Mouse (Mus musculus) thymus, postnatal 36 days (tissue): Measurements from ENCODE around the gene Mrpl51.
A peak's percentile ranks its signal among the peaks of the same experiment; 100 is the strongest.
"Not testable (repeated sequence)": the region's sequence is repeated elsewhere in the genome, so short reads cannot be mapped to it uniquely, and the experiment has no call there.

Experiments used
- DNase-seq, 2 experiments: peaks; one replicate each; pipeline ENCODE4 v3.0.0; 2022; ENCODE audit warnings: mixed read lengths in 2 of 2

The Mrpl51 gene

GRCm38 (mm10) chr6:125160558-125160853 lies 31.1 kb upstream of the Mrpl51 start:
- no peak for DNase-seq

DNA sequence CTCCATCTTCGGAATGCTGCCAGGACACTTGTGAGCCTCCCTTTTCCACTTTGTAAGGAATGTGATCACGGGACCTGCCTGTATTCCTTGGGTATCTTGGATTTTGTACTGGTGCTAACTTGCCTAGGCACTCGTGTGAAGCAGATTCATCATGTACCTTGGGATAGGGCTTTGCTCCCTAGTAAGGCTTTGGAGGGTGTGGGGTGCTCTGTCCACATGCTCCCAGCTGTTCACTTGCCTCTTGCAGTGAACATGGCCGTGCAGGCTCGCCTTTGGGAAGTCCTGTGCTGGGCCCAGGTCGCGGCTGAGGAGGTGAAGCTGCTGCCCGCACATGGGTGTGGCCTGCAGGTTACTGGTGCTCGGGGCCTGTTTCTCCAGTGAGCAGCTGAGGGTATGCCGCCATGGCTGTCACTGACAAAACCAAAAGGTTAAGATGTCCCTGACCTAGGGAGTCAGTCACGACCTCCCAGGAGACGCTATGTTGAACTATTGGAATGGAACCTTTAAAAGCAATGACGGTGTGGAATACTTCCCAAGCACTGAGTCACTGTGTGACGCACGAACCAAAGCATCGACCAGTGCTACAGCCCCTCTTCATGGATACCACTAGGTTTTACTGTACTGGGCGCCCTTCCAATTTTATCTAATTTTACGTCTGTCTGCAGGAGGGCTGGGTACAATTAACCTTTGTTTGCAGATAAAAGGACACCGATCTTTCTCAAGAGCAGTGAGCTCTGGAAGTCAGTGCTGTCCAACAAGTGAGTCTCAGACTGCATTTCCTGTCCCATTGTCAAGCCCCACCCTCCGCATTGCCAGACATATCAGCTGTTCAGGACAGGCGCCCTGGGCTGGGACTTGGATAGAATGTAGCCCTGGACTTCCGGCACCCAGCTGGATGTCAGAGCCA lies 30.5 kb upstream of the Mrpl51 start:
- DNase-seq, result no peak

DNA sequence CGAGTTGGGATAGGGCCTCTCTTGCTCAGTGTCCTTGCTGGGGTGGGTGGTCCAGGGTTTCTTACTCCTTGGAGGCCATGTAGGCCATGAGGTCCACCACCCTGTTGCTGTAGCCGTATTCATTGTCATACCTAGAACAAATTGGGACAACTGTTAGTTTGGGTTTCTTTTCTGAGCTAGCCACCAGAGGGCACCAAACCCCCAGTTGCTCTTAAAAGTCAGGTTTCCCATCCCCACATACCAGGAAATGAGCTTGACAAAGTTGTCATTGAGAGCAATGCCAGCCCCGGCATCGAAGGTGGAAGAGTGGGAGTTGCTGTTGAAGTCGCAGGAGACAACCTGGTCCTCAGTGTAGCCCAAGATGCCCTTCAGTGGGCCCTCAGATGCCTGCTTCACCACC lies 29.6 kb upstream of the Mrpl51 start:
- DNase-seq, result peak; percentile 76 to 77

DNA sequence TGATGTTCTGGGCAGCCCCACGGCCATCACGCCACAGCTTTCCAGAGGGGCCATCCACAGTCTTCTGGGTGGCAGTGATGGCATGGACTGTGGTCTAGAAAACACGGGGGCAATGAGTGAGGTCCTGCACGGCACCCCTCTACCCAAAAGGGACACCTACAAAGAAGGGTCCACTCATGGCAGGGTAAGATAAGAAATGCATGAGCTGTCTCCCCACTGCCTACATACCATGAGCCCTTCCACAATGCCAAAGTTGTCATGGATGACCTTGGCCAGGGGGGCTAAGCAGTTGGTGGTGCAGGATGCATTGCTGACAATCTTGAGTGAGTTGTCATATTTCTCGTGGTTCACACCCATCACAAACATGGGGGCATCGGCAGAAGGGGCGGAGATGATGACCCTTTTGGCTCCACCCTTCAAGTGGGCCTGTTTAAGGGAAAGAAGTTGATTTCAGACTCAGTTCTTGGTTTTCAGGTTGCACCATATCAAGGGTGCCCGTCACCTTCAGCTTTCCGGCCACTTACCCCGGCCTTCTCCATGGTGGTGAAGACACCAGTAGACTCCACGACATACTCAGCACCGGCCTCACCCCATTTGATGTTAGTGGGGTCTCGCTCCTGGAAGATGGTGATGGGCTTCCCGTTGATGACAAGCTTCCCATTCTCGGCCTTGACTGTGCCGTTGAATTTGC lies 28.8 kb upstream of the Mrpl51 start:
- not testable (repeated sequence) for DNase-seq

- no peak for DNase-seq
Measured at GRCm38 (mm10) chr6:125163801-125164657, 27.6 kb upstream of the Mrpl51 start.

- peak; percentile 63 to 73 for DNase-seq
Measured at GRCm38 (mm10) chr6:125164672-125165327, 26.8 kb upstream of the Mrpl51 start.

DNA sequence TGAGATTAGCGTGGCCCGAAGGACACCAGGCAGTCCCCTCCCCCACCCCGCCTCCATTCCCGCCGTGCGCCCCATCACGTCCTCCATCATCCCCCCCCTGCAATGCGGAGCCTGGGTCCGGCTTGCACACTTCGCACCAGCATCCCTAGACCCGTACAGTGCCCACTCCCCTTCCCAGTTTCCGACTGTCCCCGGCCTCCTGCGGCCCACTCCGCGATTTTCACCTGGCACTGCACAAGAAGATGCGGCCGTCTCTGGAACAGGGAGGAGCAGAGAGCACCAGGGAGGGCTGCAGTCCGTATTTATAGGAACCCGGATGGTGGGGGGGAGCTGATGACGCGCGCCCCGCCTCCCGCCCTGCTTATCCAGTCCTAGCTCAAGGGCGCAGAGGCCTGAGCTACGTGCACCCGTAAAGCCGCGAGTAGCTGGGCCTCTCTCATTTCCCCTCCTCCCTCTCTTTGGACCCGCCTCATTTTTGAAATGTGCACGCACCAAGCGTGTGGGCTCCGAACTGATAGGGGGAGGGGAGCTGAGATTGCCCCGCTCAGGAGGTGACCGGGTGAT lies 26.2 kb upstream of the Mrpl51 start:
- DNase-seq, result peak; percentile 95 to 97

DNA sequence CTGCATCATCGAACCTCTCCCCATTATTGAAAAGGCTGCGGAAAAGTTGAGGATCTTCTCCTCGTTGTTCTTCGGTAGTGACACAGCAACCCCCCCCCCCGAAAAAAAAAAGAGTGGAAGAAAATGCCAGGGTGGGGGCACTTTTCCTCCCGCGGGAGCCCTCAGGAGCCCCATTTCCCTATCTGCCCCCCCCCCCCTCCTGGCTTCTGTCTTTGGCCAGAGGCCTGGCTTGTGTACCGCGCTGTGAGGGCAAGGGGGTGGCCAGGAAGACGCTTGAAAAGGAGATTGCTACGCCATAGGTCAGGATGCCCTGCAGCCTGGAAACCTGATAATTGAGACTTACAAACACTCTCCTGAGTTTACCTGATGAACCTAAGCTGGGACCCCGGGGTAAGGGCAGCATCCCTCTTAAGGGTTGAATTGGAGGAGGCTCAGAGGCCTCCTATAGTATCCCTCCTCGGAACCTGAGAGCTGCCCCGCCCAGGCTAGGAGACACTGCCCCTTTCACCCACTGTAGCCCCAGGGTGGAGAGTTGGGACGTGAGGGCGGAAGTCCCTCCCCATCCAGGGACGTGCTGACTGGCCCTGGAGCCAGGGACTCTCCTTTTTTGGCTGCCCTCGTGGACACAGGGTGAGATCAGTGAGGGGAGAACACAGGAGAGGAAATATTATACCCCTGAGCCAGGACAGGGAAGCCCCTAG lies 25.4 kb upstream of the Mrpl51 start, which contains the start of gene Gapdh:
TSS of gene Gapdh (minus strand) at position 417 of the 701 bp plus-strand sequence.
- DNase-seq, result peak in 1 of 2 experiments; percentile 47

GRCm38 (mm10) chr6:125166861-125167650 lies 24.5 kb upstream of the Mrpl51 start:
- DNase-seq, result no peak

GRCm38 (mm10) chr6:125168086-125168485 lies 23.5 kb upstream of the Mrpl51 start:
- no peak for DNase-seq

- no peak for DNase-seq
Measured at GRCm38 (mm10) chr6:125170194-125170593, 21.4 kb upstream of the Mrpl51 start.

- no peak for DNase-seq
Measured at GRCm38 (mm10) chr6:125172474-125172873, 19.1 kb upstream of the Mrpl51 start.

DNA sequence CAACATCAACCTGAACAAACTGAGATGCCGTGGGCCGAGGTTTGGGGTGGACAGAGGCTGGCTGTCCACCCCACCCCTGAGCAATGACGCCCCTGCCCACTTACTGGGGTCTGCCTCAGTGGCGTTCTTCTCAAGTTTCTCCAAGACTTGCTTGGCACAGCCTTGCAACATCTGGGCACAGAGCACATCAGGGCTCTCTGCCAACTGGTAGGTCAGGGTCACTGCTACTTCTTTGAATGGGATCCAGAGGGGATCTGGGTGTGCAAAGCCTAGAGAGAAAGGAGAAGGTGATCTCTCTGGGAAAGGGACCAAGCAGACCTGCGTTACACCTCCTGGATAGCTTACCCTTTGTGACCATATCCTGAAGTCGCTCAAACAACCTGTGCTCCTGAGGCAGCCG lies 18.3 kb upstream of the Mrpl51 start:
- no peak for DNase-seq

GRCm38 (mm10) chr6:125175469-125175868 lies 16.1 kb upstream of the Mrpl51 start:
- no peak for DNase-seq

DNA sequence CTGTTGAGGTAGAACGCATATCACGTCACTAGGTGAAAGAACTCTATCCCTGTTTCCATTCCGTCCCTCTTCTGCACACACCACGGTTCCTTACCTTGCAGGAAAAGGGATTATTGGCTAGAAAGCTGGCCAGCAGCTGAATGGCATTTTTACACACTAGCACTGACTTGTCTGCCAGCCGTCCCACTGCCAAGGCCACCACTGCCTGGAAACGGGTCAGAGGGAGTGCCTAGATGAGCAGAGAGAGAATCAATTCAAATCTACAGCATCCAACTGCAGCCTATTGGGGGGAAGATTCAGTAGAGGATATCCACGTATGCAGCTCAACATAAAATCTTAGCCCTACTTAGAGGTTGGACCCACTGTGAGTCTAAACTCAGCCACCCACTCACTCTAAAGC lies 12.0 kb upstream of the Mrpl51 start:
- DNase-seq, result no peak

GRCm38 (mm10) chr6:125182133-125182532 lies 9.5 kb upstream of the Mrpl51 start:
- DNase-seq, result no peak

DNA sequence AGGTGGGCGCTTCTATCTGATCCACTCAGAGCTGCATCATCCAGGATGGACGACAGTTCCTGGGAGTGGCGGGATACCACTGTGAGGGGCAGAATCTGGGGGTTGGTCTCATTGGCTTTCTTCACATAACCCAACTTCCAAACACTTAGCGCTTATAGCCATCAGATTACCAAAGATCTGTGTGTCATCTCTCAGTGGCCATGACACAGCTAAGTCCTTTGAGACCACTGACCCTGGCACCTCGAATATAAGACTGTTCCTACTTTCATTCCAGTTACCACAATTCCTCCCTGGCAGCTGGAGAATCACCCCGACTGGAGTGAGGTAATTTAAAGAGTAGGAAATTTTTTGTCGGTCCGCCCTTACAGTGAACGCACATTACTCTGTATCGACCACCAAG lies 5.4 kb upstream of the Mrpl51 start:
- no peak for DNase-seq

DNA sequence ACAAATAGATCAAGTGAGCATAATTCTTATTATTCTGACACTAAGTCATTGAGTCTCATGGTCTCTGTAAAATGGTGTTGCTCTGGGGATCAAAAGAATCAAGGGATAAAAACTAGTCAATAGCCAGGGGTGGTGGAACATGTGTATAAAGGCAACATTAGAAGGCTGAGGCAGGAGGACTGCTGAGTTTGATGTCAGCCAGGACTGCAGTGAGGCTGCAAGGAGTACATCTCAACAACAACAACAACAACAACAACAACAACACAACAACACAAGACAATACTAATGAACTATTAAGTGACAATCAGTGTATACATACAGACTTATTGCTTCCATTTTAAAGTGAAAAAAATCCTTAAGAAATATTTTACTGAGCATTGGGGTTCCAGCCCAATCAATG lies 785 bp upstream of the Mrpl51 start:
- DNase-seq, result no peak

DNA sequence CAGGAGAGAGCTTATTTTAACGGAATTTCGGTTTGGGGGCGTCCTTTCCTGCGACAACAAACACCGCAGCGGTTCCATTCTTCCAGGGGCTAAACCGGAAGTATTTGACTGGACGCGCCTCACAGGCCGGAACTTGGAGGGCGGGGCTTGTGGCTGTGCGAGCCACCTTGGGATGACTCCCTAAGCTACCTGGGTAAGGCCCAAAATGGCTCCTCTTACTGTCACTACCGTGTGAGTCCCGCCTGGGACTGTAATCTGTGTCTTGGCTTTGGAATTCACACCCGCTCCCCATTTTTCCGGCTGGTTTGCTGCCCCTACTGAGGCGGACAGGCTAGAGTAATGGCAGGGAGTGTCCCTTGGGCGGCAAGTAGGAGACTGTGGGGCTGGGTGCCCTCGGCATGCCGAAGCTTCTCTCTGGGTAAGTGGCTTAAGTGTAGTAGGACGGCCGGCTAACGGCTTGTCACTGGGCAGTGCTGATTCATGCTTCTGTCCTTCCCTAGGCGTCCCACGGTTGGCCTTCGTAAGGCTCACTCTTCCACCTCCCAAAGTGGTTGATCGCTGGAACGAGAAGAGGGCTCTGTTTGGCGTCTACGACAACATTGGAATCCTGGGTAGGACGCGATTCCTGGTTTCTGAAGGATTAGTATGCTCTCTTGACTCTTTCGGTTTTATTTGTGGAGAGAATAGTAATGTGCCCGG lies 564 bp downstream of the Mrpl51 start:
- DNase-seq, result peak; percentile 86 to 90

DNA sequence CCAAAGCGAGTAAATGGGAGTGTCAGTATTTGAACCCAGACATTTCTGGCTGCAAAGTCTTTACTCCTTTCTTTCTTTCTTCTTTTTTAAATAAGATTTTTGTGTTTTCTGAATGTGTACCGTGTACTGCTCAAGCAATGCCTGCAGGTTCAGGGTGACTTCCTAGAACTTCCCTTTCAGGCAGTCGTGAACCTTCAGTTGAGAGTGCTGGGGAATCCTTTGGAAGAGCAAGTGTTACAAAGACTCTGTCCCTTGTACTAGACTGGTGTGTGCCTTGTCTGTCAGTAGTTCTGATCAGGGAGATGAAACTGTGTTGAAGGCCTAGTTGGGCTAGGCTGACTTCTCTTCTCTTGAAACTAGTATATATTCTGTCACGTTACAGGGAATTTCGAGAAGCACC lies 1.2 kb downstream of the Mrpl51 start:
- no peak for DNase-seq
